Mouse (Mus musculus) gastrocnemius, postnatal 36 days (tissue): ENCODE data around the gene Gm20822. TPM values are rescaled to one million over a fixed set of nuclear protein-coding genes. Genes with fewer than 3 reads are reported as not detected.
"Not testable (repeated sequence)": the region's sequence is repeated elsewhere in the genome, so short reads cannot be mapped to it uniquely, and the experiment has no call there.

Experiments
- DNase-seq, 2 experiments: peaks; one replicate each; pipeline ENCODE4 v3.0.0; 2022
- intact Hi-C: fragments of 180-260 bp; cut with DNase I; formaldehyde crosslinking; loops from one replicate; pipeline ENCODE4 v1.15.1; 2025
- long read RNA-seq, 2 experiments: library from polyadenylated mRNA; stranded (forward); transcript quantifications; one replicate each; pipeline ENCODE4 v2.0.0; 2021
- total RNA-seq, 2 experiments: library from RNA; stranded (reverse); gene quantifications; 2 replicates each; pipeline ENCODE4 v1.2.3; 2021

Gene Gm20822
- not detected for total RNA-seq
- long read RNA-seq, experiment 1: 0 reads
- long read RNA-seq, experiment 2: 0 reads

DNA sequence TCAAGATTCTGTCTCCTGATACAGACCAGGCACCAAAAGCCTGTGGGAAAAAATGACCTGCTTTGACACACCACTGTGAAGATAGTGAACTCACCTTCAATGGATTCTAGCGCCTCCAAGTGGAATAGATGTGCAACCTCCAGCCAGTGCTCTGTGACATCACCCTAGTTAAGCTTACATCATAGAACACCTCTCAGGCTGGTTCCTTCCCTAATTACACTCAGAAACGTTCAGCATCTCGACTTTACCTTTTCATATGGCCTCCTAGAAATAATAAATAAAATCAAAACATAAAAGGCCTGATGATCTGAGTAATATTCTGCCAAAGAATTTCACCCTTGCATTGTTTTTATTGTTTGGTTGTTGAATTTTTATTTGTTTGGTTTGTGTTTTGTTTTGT lies at the start of gene Gm20822:
Gene Gm20822, minus strand, starts transcription at position 101 of the 400 bp plus-strand sequence.
- DNase-seq, intact Hi-C loops: not testable (repeated sequence)
